Mouse (Mus musculus): ENCODE results near the gene Gm44502. TPM values are rescaled to one million over a fixed set of nuclear protein-coding genes. Genes with fewer than 3 reads are reported as not detected.

The Gm44502 gene
- total and polyA plus RNA-seq, 3 experiments, result not detected

- no peak for TF ChIP-seq TAL1 (IDR thresholded peaks at IDR 0.05; ENCODE audit: low read length)
- TF ChIP-seq ZMIZ1 (IDR thresholded peaks at IDR 0.05; ENCODE audit: low read depth, low read length), result no peak
- no peak for TF ChIP-seq GABPA (IDR thresholded peaks at IDR 0.05; ENCODE audit: low read depth, low read length)
- TF ChIP-seq RAD21 (IDR thresholded peaks at IDR 0.05; ENCODE audit: low read depth, low read length), result no peak
- TF ChIP-seq POLR2A (IDR thresholded peaks at IDR 0.05; ENCODE audit: control insufficient read depth in 1 of 2, insufficient read depth in 1 of 2, low read depth in 1 of 2, low read length in 2 of 2, poor library complexity in 1 of 2), result no peak
- TF ChIP-seq POLR2AphosphoS5 (IDR thresholded peaks at IDR 0.05; ENCODE audit: borderline replicate concordance, low read depth, low read length), result no peak
- no peak for TF ChIP-seq MEF2A (IDR thresholded peaks at IDR 0.05; ENCODE audit: extremely low read depth, insufficient replicate concordance, low read depth, low read length, poor library complexity, severe bottlenecking)
- TF ChIP-seq KAT2A (conservative IDR thresholded peaks at IDR 0.05; ENCODE audit: low read depth, low read length), result no peak
- TF ChIP-seq ZNF384 (IDR thresholded peaks at IDR 0.05; ENCODE audit: low read depth, low read length), result no peak
- no peak for TF ChIP-seq SMC3 (IDR thresholded peaks at IDR 0.05; ENCODE audit: low read depth, low read length)
- TF ChIP-seq NRF1 (IDR thresholded peaks at IDR 0.05; ENCODE audit: insufficient read depth, low read depth, low read length, poor library complexity, severe bottlenecking), result no peak
- no peak for TF ChIP-seq USF1 (IDR thresholded peaks at IDR 0.05; ENCODE audit: low read depth, low read length)
- TF ChIP-seq USF2 (IDR thresholded peaks at IDR 0.05; ENCODE audit: borderline replicate concordance in 1 of 2, insufficient read depth in 1 of 2, low read depth in 1 of 2, low read length in 2 of 2), result no peak
- no peak for TF ChIP-seq MAZ (IDR thresholded peaks at IDR 0.05; ENCODE audit: low read depth, low read length)
- TF ChIP-seq E2F4 (IDR thresholded peaks at IDR 0.05; ENCODE audit: borderline replicate concordance, low read depth, low read length), result no peak
- no peak for TF ChIP-seq TBP (IDR thresholded peaks at IDR 0.05; ENCODE audit: low read depth, low read length)
- TF ChIP-seq ETS1 (IDR thresholded peaks at IDR 0.05; ENCODE audit: low read depth, low read length), result no peak
- H3K79me2 ChIP-seq (ENCODE audit: control insufficient read depth, insufficient read depth, low read length, poor library complexity), result no peaks in the 10 kb centered on the region
- H3K9me3 ChIP-seq (replicated peaks; ENCODE audit: insufficient read depth, low read length), result no peaks in the 10 kb centered on the region
- no peak for DNase-seq (ENCODE audit: low read depth, low spot score)
- H3K27me3 ChIP-seq (ENCODE audit: control insufficient read depth in 1 of 2, insufficient read depth in 2 of 2, low read length in 2 of 2), result no peaks in the 10 kb centered on the region
- H3K4me3 ChIP-seq (ENCODE audit: control insufficient read depth in 1 of 2, insufficient read depth in 1 of 2, low read depth in 2 of 2, low read length in 2 of 2), result no peak within 1 kb of the TSS
- H3K36me3 ChIP-seq (ENCODE audit: control insufficient read depth in 1 of 2, insufficient read depth in 2 of 2, low read length in 2 of 2), result peaks cover 0 to 6% of the 10 kb centered on the region in 2 experiments; a peak in 2 of 4 replicates
- no peak within 1 kb of the TSS for H3K9ac ChIP-seq (ENCODE audit: control insufficient read depth, low read depth, low read length, poor library complexity, severe bottlenecking)
- no peak within 1 kb of the TSS for H3K27ac ChIP-seq (ENCODE audit: control insufficient read depth, low read depth, low read length)
- peaks cover 7 to 13% of the 10 kb centered on the region in 2 experiments; a peak in 3 of 4 replicates for H3K4me1 ChIP-seq (ENCODE audit: control insufficient read depth in 1 of 2, insufficient read depth in 2 of 2, low read length in 2 of 2)
Measured at GRCm38 (mm10) chr15:89410118-89410517, 19.4 kb downstream of the Gm44502 start, which contains the start of gene Syce3. TSS of gene Syce3 (minus strand) at chr15:89410503.

- Histone ChIP-seq H3K36me3 (ENCODE audit: control insufficient read depth in 1 of 2, insufficient read depth in 2 of 2, low read length in 2 of 2) (peaks cover 0 to 17% of the 10 kb centered on the region in 2 experiments; a peak in 2 of 4 replicates), H3K27ac (ENCODE audit: control insufficient read depth, low read depth, low read length) (no peak overlapping the region), H3K9me3 (replicated peaks; ENCODE audit: insufficient read depth, low read length) (no peaks in the 10 kb centered on the region), H3K4me3 (ENCODE audit: control insufficient read depth in 1 of 2, insufficient read depth in 1 of 2, low read depth in 2 of 2, low read length in 2 of 2) (no peak overlapping the region), H3K9ac (ENCODE audit: control insufficient read depth, low read depth, low read length, poor library complexity, severe bottlenecking) (no peak overlapping the region), H3K4me1 (ENCODE audit: control insufficient read depth in 1 of 2, insufficient read depth in 2 of 2, low read length in 2 of 2) (peaks cover 15 to 22% of the 10 kb centered on the region in 2 experiments), H3K27me3 (ENCODE audit: control insufficient read depth in 1 of 2, insufficient read depth in 2 of 2, low read length in 2 of 2) (no peaks in the 10 kb centered on the region), H3K79me2 (ENCODE audit: control insufficient read depth, insufficient read depth, low read length, poor library complexity) (no peaks in the 10 kb centered on the region)
- no peak for TF ChIP-seq RCOR1 (IDR thresholded peaks at IDR 0.05; ENCODE audit: low read depth, low read length)
- no peak for TF ChIP-seq CHD1 (IDR thresholded peaks at IDR 0.05; ENCODE audit: low read depth, low read length)
- TF ChIP-seq MAFK (IDR thresholded peaks at IDR 0.05; ENCODE audit: borderline replicate concordance, low read depth, low read length), result no peak
- TF ChIP-seq RAD21 (IDR thresholded peaks at IDR 0.05; ENCODE audit: low read depth, low read length), result no peak
- TF ChIP-seq USF1 (IDR thresholded peaks at IDR 0.05; ENCODE audit: low read depth, low read length), result no peak
- DNase-seq (ENCODE audit: low read depth, low spot score), result peak; percentile 30
Measured at GRCm38 (mm10) chr15:89406691-89407090, 22.8 kb downstream of the Gm44502 start.
